Mouse (Mus musculus): ENCODE measurements around the gene Csrp2. TPM values are rescaled to one million over a fixed set of nuclear protein-coding genes. Genes with fewer than 3 reads are reported as not detected.

Csrp2 gene
- polyA plus RNA-seq, 1 experiment from 2014 or later: 92.4 TPM

Other genes starting within 250 kb of the Csrp2 start
- 3.2 and 6.9 TPM in 2 replicates for gene E2f7, start 174.3 kb upstream of the Csrp2 start, polyA plus RNA-seq (2014; fragmentation: Nextera tagmentation; extraction: Ambion mirVana)
- 67.5 and 69.9 TPM in 2 replicates for gene Zdhhc17, start 90.4 kb downstream of the Csrp2 start, polyA plus RNA-seq (2014; fragmentation: Nextera tagmentation; extraction: Ambion mirVana)
- 17.9 and 19.0 TPM in 2 replicates for gene Osbpl8, start 245.0 kb downstream of the Csrp2 start, polyA plus RNA-seq (2014; fragmentation: Nextera tagmentation; extraction: Ambion mirVana)